Mouse (Mus musculus): ENCODE results near the gene Lrrn4cl. TPM values are rescaled to one million over a fixed set of nuclear protein-coding genes. Genes with fewer than 3 reads are reported as not detected.

Gene Lrrn4cl
- 0.27 and 0.57 TPM in 2 replicates for total RNA-seq (2023)

GRCm38 (mm10) chr19:8850402-8850901 is at the start of gene Lrrn4cl:
Lrrn4cl (plus strand) TSS chr19:8850768.

GRCm38 (mm10) chr19:8802130-8802821 is 48.3 kb upstream of the Lrrn4cl start, which contains the start of gene Zbtb3:
Zbtb3 (plus strand) TSS chr19:8802555.

GRCm38 (mm10) chr19:8818801-8819595 is 31.6 kb upstream of the Lrrn4cl start, which contains the start of gene Ttc9c:
Ttc9c (minus strand) TSS chr19:8819333.

GRCm38 (mm10) chr19:8819596-8820423 is 30.8 kb upstream of the Lrrn4cl start, which contains the start of gene Hnrnpul2:
Hnrnpul2 (plus strand) TSS chr19:8820010.

GRCm38 (mm10) chr19:8829660-8830059 is 20.9 kb upstream of the Lrrn4cl start, which contains the start of gene AC129217.1:
AC129217.1 (plus strand) TSS chr19:8829773.

GRCm38 (mm10) chr19:8837251-8837791 is 13.2 kb upstream of the Lrrn4cl start, which contains the start of gene Bscl2:
Bscl2 (plus strand) TSS chr19:8837467.

GRCm38 (mm10) chr19:8839103-8839907 is 11.3 kb upstream of the Lrrn4cl start, which contains the start of gene Gng3:
Gng3 (minus strand) TSS chr19:8839194.

GRCm38 (mm10) chr19:8871267-8872186 is 21.0 kb downstream of the Lrrn4cl start, which contains the start of gene Ubxn1:
Ubxn1 (plus strand) TSS chr19:8871496.

GRCm38 (mm10) chr19:8880311-8881033 is 29.9 kb downstream of the Lrrn4cl start, which contains the start of gene Uqcc3:
Uqcc3 (minus strand) TSS chr19:8880923.

GRCm38 (mm10) chr19:8883616-8884015 is 33.0 kb downstream of the Lrrn4cl start, which contains the start of the genes Lbhd1 and Gm49403:
Lbhd1 (plus strand) TSS chr19:8883732.
Gm49403 (plus strand) TSS chr19:8883930.

GRCm38 (mm10) chr19:8888511-8889385 is 38.2 kb downstream of the Lrrn4cl start, which contains the start of the genes 1810009A15Rik and Gm49416:
1810009A15Rik (plus strand) TSS chr19:8888853.
Gm49416 (plus strand) TSS chr19:8888926.

GRCm38 (mm10) chr19:8892829-8893766 is 42.5 kb downstream of the Lrrn4cl start, which contains the start of gene Ints5:
Ints5 (plus strand) TSS chr19:8893005.

GRCm38 (mm10) chr19:8897865-8898495 is 47.4 kb downstream of the Lrrn4cl start, which contains the start of gene Ganab:
Ganab (plus strand) TSS chr19:8898071.

